Mouse (Mus musculus): Measurements from ENCODE around the gene Rfx4.

GRCm38 (mm10) chr10:84917731-84918095, 161.9 kb downstream of the Rfx4 start:
- TF ChIP-seq CTCF (IDR thresholded peaks at IDR 0.05; ENCODE audit: control insufficient read depth, insufficient read depth, insufficient read length) (no peak), USF1 (IDR thresholded peaks at IDR 0.05; ENCODE audit: low read depth) (no peak)

Data from C2C12 (cell line).